Mouse (Mus musculus): ENCODE data around the gene Abhd17b. TPM values are rescaled to one million over a fixed set of nuclear protein-coding genes. Genes with fewer than 3 reads are reported as not detected.

The Abhd17b gene
- total RNA-seq, 2 experiments from 2014 or later = 51.6 to 56.4 TPM

GRCm38 (mm10) chr19:21645301-21645700 lies 7.7 kb upstream of the Abhd17b start:
- intact Hi-C loops (cut with DNase I) = no loop called here
- no peak for DNase-seq (ENCODE audit: low spot score in 2 of 2)

- DNase-seq (ENCODE audit: low spot score in 2 of 2) = no peak
- intact Hi-C loops (cut with DNase I) = no loop called here
These were observed 6.8 kb upstream of the Abhd17b start for GRCm38 (mm10) chr19:21646142-21646541.

GRCm38 (mm10) chr19:21651664-21652063 lies 1.3 kb upstream of the Abhd17b start:
- no peak for DNase-seq (ENCODE audit: low spot score in 2 of 2)
- intact Hi-C loops (cut with DNase I) = loop anchor here (5.0 kb wide), 3 partner anchors 79 to 379 kb away; partner anchors contain the start of gene Zfand5

- intact Hi-C loops (cut with DNase I) = loop anchor here (5.0 kb wide), 3 partner anchors 80 to 380 kb away; partner anchors contain the start of gene Zfand5
- peak; percentile 95 to 97 for DNase-seq (ENCODE audit: low spot score in 2 of 2)
These were observed 457 bp upstream of the Abhd17b start, which contains the start of gene 1110059E24Rik for GRCm38 (mm10) chr19:21652285-21653171. TSS of gene 1110059E24Rik (minus strand) at chr19:21652976.

GRCm38 (mm10) chr19:21654788-21655187 lies 1.8 kb downstream of the Abhd17b start:
- DNase-seq (ENCODE audit: low spot score in 2 of 2) = no peak
- intact Hi-C loops (cut with DNase I) = loop anchor here (5.0 kb wide), 3 partner anchors 82 to 382 kb away; partner anchors contain the start of gene Zfand5

GRCm38 (mm10) chr19:21660734-21661133 lies 7.7 kb downstream of the Abhd17b start:
- intact Hi-C loops (cut with DNase I) = no loop called here

GRCm38 (mm10) chr19:21663756-21664456 lies 10.9 kb downstream of the Abhd17b start:
- DNase-seq (ENCODE audit: low spot score in 2 of 2) = no peak
- intact Hi-C loops (cut with DNase I) = no loop called here

More at GRCm38 (mm10) chr19:21660734-21661133, 7.7 kb downstream of the Abhd17b start:
- DNase-seq (ENCODE audit: low spot score in 2 of 2) = no peak

GRCm38 (mm10) chr19:21669650-21670049 lies 16.7 kb downstream of the Abhd17b start:
- intact Hi-C loops (cut with DNase I) = no loop called here
- no peak for DNase-seq (ENCODE audit: low spot score in 2 of 2)

GRCm38 (mm10) chr19:21674354-21675096 lies 21.5 kb downstream of the Abhd17b start:
- DNase-seq (ENCODE audit: low spot score in 2 of 2) = no peak
- intact Hi-C loops (cut with DNase I) = no loop called here

- intact Hi-C loops (cut with DNase I) = no loop called here
- no peak for DNase-seq (ENCODE audit: low spot score in 2 of 2)
These were observed 27.1 kb downstream of the Abhd17b start for GRCm38 (mm10) chr19:21680091-21680490.

- intact Hi-C loops (cut with DNase I) = no loop called here
- no peak for DNase-seq (ENCODE audit: low spot score in 2 of 2)
These were observed 28.0 kb downstream of the Abhd17b start for GRCm38 (mm10) chr19:21680986-21681385.

GRCm38 (mm10) chr19:21713260-21714031 lies 60.5 kb downstream of the Abhd17b start:
- peak; percentile 25 to 31 for DNase-seq (ENCODE audit: low spot score in 2 of 2)
- intact Hi-C loops (cut with DNase I) = no loop called here

- intact Hi-C loops (cut with DNase I) = no loop called here
- no peak for DNase-seq (ENCODE audit: low spot score in 2 of 2)
These were observed 61.4 kb downstream of the Abhd17b start for GRCm38 (mm10) chr19:21714278-21714883.

- peak; percentile 21 to 48 for DNase-seq (ENCODE audit: low spot score in 2 of 2)
- intact Hi-C loops (cut with DNase I) = no loop called here
These were observed 62.0 kb downstream of the Abhd17b start for GRCm38 (mm10) chr19:21715005-21715442.

GRCm38 (mm10) chr19:21715515-21715914 lies 62.5 kb downstream of the Abhd17b start:
- DNase-seq (ENCODE audit: low spot score in 2 of 2) = no peak
- intact Hi-C loops (cut with DNase I) = no loop called here

GRCm38 (mm10) chr19:21716456-21716855 lies 63.5 kb downstream of the Abhd17b start:
- peak; percentile 20 for DNase-seq (ENCODE audit: low spot score in 2 of 2)
- intact Hi-C loops (cut with DNase I) = no loop called here

GRCm38 (mm10) chr19:21719206-21719605 lies 66.2 kb downstream of the Abhd17b start:
- intact Hi-C loops (cut with DNase I) = no loop called here
- no peak for DNase-seq (ENCODE audit: low spot score in 2 of 2)

GRCm38 (mm10) chr19:21720950-21721349 lies 68.0 kb downstream of the Abhd17b start:
- DNase-seq (ENCODE audit: low spot score in 2 of 2) = no peak
- intact Hi-C loops (cut with DNase I) = no loop called here

Data from left cerebral cortex, postnatal 14 days (tissue).